Mouse (Mus musculus) left cerebral cortex, postnatal 36 days (tissue): ENCODE measurements at regions not wholly inside any gene's neighbourhood (a gene's known extent, or its start where the extent isn't known, plus 50 kb on each side); places are given as distances from the start of the nearest gene placed in this dataset.

Experiments used
- DNase-seq, 2 experiments: peaks; one replicate each; pipeline ENCODE4 v3.0.0; 2021 to 2022; ENCODE audit warnings: low spot score in 2 of 2, mixed read lengths in 1 of 2
- intact Hi-C: fragments of 180-260 bp; cut with DNase I; formaldehyde crosslinking; loops from one replicate; pipeline ENCODE4 v1.15.1; 2025

DNA sequence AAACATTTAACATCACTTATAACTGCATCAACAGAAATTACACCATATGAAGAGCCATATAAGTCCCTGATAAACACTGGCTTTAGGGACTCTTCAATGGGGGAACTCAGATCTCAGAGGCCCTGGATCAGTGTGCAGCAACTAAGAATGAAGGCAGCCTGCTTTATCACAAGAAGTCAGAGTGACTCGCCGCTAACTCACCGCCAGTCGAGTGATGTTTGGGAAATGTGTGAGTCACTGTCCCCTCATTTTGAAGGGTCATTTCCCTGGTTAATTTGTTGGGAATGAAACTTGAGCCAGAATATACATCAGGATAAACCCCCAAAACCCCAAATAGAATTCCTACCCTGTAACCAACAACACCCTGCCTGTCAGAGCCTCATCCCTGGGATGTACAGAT, 208.5 kb upstream of the Spdye4c start:
- no peak for DNase-seq
- intact Hi-C loops = no loop called here

- intact Hi-C loops = no loop called here
- DNase-seq = no peak
These were observed 206.4 kb upstream of the Spdye4c start for GRCm38 (mm10) chr2:128384612-128385011.

DNA sequence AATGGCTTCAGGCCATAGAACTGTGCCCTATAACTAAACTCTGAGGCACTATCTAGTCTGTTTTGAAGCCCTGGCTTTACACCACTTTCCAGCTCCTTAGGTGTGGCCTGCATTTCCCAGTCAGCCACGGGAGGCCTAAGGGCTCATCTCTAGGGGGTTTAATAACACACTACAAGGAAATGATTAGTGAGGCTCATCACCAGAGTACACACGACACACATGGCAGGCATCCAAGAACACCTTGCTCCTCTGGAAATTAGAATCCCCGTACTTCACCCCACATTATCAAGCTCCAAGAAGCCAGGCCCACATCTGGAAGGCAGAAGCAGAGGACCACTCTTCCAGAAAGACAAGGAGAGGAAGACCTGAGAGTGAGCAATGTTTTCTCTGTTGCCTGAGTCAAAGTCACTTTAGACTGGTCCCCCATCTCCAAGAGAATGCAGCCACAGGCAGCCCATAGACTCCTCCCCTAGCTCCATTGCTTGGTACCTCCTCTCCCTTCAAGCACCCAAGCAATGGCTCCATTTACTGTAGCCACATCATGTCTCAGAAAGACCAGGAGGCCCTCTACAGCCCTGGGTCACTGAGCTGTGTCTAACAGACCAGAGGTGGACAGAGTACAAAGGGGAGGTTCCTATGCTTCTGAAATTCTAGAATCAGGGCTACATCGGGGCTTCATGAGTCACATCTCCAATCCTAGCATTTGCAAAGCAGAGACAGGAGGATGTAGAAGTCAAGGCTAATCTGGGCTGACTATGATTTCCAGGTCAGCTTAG, 204.0 kb upstream of the Spdye4c start:
- intact Hi-C loops = no loop called here
- no peak for DNase-seq

DNA sequence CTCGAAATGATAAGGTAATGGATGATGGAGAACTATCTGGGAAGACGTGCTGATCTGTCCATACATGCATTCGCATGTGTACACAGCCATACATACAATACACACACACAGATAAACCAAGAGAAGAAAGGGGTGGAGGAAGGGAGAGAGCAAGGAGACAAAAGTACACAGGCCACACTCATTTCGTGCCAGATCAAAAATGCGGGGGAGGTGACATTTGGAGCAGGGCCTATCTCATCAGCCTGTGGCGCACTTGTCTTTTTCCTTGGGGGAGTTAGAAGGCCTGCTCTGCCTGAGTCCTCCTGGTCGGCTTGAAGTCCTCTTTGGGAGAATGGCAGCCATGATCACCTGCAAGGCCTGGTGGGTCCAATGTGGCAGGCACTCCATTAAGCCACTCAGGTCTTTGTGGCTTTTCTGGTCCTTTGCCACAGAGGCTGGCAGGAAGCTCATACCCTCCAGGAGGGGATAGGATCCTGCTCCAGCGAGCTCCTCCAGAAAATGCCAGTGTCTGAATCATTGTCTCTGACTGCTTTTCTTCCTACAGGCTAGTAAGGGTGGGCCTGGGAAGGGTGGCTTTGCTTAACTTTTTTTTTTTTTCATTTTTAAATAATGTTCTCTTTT, 203.0 kb upstream of the Spdye4c start:
- intact Hi-C loops = no loop called here

DNA sequence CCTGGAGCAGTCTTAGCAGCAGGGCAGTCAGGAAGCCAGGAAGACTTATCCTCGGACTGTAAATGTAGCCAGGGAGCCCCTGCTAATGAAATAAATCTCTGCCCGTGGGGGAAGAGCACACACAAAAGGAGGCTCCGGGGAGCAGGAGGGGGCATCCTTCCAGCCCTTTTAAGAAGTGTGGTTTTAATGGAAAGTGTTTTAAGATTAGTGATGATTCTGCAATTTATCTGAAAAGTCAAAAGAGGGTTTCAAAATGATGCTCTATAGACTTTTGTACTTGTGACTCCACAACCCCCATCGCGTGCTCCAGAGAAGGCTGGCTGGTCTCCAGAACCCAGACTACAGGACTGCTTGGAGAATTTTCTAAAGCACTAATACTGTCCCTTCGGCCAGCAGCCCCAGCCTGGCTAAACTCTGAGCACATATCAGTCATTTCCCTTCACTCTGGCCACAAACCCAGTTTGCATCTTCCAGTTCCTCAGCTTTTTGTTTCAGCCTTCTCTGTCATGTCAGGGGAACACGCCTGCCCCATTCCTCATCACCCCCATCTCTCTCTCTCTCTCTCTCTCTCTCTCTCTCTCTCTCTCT, 202.0 kb upstream of the Spdye4c start:
- no peak for DNase-seq
- intact Hi-C loops = no loop called here

More for the DNA sequence above, 203.0 kb upstream of the Spdye4c start:
- no peak for DNase-seq

GRCm38 (mm10) chr2:128392344-128392743, 198.7 kb upstream of the Spdye4c start:
- no peak for DNase-seq
- intact Hi-C loops = no loop called here

DNA sequence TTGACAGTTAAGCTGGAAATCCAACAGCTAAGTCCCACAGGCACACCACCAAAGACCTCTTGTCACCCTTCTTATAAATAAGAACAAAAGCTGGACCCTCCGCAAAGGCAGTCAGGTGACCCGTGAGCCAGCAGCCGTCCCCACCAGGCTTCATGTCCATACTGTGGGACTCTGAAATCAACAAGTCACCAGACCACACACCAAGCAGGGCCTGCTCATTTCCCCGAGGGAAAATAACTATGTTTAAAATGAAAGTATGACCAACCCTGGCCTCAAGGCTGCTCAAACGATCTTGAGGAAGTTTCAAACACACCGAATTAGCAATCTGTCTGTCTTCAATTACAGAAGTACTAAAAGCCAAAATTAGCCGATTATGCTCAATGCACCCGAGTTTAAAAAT, 197.6 kb upstream of the Spdye4c start:
- intact Hi-C loops = no loop called here
- no peak for DNase-seq

- DNase-seq = no peak
- intact Hi-C loops = no loop called here
These were observed 197.1 kb upstream of the Spdye4c start for GRCm38 (mm10) chr2:128393921-128394320.

GRCm38 (mm10) chr2:128395308-128396007, 195.6 kb upstream of the Spdye4c start:
- DNase-seq = no peak
- intact Hi-C loops = loop anchor here (1.0 to 5.0 kb wide), 3 partner anchors 177 to 506 kb away; no protein-coding TSS in a partner anchor

DNA sequence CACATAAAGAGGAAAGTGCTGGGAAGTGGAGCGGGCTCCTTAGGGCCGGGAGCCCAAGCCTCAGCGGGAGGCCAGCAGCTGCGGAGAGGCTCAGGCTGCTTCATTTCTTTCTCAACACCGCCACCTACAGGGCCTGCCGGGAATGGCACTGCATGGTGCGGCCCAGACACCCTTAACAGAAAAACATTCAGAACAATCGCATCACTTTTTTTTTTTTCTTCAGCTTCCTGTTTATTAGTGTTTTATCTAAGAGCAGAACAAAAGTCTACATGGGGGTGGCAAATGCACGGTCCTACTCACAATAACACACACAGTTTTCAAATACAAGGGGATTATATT, 195.0 kb upstream of the Spdye4c start:
- intact Hi-C loops = loop anchor here (1.0 to 5.0 kb wide), 3 partner anchors 176 to 507 kb away; no protein-coding TSS in a partner anchor
- peak; percentile 87 to 90 for DNase-seq

DNA sequence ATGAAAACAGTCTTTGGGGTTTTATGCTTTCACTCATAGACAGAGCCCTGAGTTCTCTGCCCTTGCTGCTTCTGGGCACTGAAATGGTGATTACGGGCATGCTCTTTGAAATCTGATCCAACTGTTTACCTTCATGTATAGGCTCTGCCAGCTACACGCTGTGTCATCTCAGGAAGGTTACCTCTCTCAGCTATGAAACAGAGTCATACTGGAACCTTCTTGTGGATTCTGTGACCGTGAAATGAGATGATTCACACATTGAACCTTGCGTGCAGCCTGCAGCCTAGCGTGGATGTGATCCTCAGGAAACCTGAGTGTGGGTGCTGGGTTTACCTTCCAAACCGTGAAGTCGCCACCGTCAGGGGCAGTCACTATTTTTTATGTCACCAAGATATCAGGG, 189.7 kb upstream of the Spdye4c start:
- DNase-seq = no peak
- intact Hi-C loops = no loop called here

GRCm38 (mm10) chr2:128403143-128403935, 187.7 kb upstream of the Spdye4c start:
- intact Hi-C loops = no loop called here
- no peak for DNase-seq

GRCm38 (mm10) chr2:128404405-128404804, 186.6 kb upstream of the Spdye4c start:
- intact Hi-C loops = no loop called here
- no peak for DNase-seq

DNA sequence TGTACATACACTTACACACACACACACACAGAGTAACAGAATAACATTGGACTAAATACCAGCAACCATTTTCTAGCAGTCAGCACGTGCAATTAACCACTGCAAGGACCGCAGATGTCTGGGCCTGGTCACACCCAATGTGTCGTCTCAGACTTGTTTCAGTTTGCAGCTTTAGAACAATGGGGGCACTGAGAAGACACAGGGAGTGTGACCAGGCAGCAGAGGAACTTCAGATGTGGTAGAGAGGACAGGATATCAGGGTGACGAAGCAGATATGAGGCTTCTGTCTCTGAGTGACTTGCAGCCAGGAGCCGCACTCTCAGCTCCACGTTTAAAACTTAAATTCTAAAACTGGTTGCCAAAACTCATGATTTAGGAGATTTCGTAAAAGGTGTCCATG, 183.9 kb upstream of the Spdye4c start:
- no peak for DNase-seq
- intact Hi-C loops = no loop called here

- DNase-seq = no peak
- intact Hi-C loops = no loop called here
These were observed 182.3 kb upstream of the Spdye4c start for GRCm38 (mm10) chr2:128408718-128409117.

DNA sequence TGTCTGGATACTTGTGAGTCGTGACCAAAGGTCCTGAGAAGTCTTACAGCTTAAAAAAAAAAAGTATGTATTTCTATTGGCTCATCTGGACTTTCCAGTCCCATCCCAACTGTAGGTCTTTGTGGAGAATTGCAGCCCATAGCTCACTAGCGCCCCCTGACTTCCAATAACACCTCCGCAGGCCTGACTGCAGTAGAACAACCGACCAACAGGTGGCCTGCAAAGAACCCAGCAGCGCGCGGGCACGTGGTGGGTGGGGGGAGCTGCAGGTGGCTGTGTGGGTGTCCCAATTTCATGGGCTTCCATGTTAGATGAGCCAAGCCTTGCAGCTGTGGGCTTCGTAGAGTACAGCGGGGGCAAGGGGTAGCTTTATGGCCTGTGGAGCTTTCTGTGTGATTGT, 178.7 kb upstream of the Spdye4c start:
- peak; percentile 12 to 36 for DNase-seq
- intact Hi-C loops = loop anchor here (5.0 kb wide), 1 partner anchor 160 kb away; no protein-coding TSS in a partner anchor

DNA sequence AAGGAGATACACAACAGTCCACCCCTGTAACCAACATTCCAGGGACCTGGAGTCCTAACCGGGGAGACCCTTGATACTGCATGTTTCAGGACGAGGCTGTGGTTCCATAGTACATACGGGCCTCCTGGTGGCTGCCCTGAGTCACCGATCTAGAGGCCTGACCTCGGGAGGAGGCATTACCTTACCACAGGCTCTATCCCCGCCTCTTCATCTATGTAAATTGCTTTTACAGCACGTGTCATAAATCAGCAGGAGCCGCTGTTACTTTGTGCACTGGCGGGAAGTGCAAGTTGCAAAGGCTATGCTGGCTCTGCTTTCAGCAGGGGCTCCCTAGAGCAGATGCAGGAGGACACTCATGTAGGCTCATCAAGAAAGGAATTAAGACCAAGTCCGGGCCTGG, 178.0 kb upstream of the Spdye4c start:
- intact Hi-C loops = loop anchor here (5.0 kb wide), 1 partner anchor 159 kb away; no protein-coding TSS in a partner anchor
- no peak for DNase-seq

- intact Hi-C loops = loop anchor here (5.0 kb wide), 1 partner anchor 158 kb away; no protein-coding TSS in a partner anchor
- no peak for DNase-seq
These were observed 176.3 kb upstream of the Spdye4c start for GRCm38 (mm10) chr2:128414588-128415240.

- no peak for DNase-seq
- intact Hi-C loops = no loop called here
These were observed 174.6 kb upstream of the Spdye4c start for GRCm38 (mm10) chr2:128416416-128416815.
